Mouse (Mus musculus) kidney, postnatal 10 days (tissue): Measurements from ENCODE around the gene Yars.

ENCODE experiments used
- DNase-seq: peaks from one replicate; pipeline ENCODE4 v3.0.0; 2021; ENCODE audit warnings: mixed read lengths

Gene Yars

DNA sequence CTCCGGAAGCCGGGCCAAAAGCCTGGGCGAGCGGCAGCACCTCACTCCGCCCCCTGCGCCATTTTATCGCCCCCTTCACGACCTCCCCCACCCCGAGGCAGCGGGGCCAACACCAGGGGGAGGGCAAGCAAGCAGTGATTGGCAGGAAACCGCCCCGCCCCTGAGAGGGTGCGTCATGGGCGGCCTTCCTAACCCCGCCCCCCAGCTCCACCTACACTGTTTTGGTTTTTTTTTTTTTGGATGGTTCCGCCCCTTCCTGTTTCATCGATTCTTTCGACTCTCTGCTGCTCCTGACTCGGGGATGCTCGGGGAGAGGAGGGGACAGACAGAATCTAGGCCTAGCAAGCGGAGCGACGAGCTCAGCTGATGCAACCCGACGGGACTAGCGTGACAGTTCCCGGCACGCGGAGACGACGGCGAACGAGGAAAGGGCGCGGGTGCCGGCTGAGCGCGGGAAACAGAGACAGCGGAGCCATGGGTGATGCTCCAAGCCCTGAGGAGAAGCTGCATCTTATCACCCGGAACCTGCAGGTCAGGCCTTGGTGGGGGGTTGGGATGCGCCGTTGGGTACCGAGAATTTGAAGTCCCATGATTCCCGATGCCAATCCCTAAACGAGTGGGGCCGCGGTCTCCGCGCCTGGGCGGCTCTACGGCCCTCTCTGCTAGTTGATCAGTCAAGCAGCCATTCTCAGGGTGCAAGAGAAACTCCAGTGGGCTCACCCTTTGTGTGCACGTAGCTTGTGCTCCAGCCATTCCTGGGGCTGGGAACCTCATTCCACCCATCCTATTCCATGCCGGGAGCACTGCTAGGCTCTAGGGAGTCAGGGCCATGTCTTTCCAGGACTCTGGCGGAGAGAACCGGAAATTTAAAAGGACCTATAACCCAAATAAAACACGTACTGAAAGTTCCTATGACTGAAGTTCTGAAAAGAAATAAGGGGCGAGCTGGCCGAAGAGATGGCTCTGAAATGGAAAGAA is at the start of gene Yars, which contains the start of gene S100pbp:
Yars (plus strand) TSS at position 219 of the 978 bp plus-strand sequence.
S100pbp (minus strand) TSS at position 186 of the 978 bp plus-strand sequence.
- DNase-seq = peak; percentile 99

DNA sequence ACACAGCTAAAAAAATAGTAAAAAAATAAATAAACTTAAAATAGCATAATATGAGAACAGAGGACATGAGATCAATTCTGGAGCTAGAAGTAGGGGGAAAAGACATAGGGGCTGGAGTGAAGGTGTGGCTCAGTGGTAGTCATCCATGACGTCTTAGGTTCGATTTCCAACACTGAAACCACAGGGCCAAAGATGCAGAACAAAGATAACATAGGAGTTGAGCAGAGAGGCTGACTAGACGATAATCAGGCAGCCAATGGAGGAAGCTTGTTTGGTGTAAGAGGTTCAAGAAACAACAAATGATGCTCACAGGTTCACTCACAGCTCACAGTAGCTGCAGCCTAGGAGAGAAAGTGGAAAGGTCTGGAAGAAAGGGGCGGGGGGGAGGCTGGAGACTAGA is 48.8 kb upstream of the Yars start:
- DNase-seq = no peak

DNA sequence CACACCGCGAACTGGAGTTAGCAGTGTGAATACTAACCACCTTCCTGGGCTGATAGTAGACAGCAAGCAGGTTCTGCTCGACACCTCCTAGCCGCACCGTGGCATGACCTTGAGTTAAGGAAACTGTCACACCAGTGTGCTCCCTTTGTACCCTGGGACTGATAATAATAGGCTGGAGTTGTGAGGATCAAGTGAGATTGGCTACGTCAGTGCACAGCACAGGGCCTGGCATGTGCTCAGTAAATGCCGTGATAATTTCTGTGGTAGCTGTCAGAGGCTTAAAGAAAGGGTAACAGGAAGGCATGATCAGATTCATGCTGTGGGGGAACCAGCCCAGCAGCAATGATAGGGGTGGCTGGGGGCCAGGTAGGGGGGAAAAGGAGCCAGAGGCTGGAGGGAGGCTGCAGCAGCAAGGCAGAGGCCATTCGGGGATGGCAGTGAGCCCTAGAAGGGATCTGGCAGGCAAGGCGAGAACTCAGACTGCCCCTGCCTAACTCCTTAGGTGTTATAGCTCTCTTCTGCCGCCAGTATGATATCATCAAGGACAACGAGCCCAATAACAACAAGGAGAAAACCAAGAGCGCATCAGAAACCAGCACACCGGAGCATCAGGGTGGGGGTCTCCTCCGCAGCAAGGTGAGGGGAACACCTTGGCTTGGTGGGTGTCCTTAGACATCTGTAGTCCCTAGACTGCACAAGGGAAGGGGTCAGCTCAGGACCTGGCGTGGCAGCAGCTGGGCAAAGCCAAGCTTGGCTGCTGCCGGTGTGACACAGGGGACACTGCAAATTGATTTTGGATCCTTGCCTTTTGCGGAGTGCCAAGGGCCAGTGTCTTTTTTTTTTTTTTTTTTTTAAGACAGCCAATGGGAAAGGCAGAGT is 47.8 kb upstream of the Yars start:
- DNase-seq = no peak

DNA sequence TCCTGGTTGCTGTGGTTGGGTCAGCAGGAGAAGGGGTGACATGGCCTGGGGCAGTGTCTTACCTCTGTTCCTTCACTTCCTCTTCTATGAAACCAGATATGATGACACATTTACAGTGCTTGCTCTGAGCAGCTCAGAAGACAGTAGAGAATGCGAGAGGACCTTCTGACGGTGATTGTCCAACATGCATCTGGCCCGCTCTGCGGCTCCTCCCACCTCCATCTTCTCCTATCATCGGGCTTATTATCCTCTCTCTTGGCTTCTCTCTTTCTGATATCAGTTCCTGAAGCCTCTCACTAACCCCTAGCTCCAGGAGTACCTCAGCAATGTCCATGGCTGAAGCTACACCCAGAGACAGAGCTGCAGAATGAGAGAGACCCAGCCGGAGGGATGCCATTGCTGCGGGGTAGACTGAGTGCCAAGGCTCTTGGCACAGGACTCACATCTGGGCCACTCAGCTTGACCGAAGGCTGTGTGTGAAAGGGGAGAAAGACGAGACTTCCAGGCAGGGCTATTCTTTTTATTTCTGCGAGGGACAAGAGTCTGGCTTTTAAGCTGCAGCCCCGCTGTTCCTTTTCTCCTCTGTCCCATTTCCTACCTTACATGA is 47.0 kb upstream of the Yars start:
- DNase-seq = no peak

DNA sequence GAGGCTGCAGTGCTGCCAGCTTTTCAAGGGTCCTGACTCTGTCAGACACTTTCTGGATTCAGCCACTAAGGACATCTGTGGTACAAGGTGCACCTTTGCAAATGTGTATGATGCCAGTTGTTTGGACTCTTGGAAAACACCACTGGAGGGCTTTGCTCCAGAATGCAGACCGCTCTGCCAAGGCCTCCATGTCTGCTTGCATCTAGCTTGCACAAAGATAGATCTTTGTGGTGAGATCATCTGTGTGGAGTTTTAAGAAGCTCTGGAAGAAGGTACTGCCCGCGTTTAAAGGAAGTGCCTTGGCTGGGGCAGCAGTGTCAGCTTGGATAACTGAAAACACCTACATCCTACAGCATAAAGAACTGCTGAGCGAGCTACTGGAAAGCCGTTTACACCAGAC is 46.1 kb upstream of the Yars start:
- no peak for DNase-seq

DNA sequence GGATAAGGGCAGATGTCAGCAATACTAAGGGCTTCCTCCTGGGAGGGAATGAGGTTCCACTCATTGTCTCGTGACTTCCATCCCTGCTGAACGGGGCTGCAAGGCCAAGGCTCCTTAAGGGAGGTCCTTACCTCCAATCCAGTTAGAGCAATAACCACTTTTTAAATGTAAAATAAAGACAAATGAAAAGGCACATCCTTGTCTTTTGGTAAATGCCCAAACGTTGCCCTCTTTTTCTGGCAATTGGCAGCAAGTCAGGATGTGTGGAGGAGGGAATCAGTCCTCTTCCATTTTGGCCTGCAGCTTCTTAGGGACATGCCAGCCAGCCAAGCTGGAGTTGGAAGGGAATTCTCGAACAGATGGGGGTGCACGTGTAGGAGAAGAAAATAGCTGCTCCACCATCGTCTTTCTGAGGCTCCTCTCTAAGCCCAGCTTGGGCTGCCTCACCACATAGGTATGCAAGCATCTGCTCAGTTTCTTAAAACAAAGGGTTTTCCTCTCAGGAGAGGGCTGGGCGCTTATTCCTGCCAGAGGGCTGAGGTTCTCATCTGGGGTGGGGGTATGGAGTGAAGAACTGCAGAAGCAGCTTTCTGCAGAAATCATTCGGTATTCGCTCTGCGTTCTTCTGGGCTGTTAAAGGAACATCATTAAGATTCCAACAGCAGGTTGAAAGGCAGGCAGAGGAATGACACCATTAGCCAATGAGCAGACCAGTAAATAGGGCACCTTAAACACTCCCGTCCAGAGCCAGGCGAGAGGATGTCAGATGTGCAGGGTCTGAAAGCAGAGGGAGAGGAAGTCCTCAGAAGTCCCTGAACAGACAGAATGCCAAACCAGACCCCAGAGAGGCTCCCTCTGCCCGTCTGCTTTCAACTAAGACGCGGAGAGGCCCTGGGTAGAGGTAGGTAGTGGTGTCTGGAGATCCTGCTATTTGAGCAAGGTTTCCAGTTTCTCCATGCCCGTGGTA is 44.9 kb upstream of the Yars start:
- DNase-seq = no peak

DNA sequence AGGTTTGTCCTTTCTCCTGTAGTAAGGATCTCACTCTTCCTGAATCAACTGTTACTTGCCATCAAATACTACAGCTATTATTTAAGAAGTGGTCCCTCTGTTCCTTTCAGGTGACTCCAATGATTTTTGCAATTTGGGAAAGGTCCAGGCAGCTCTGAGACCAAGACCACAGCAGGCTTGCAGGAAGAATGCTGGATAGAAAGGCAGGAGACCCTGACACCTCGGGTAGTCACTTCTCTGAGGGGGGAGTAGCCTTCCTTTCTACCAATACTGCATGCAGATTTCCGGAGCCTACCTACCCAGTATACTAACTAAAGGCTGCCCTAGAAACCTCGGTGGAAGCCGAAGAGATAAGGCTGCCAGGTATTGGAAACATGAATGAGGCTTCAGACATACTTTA is 44.1 kb upstream of the Yars start:
- no peak for DNase-seq

DNA sequence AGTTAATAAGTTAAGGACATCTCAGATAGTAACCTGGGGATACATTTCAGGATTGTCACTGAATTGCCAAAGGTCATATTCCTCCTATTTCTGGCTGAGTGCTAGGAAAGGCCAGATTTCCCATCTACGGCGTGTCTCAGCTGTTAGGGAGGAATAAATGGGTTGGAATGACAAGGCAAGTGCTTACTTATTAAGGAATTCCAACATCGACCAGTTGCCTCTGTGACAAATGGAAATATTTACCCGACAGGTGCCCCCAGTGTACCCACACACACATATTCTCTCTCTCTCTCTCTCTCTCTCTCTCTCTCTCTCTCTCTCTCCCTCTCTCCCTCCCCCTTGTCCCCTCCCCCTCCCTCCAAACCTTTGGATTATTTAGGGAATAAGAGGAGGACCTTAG is 43.6 kb upstream of the Yars start:
- DNase-seq = no peak

DNA sequence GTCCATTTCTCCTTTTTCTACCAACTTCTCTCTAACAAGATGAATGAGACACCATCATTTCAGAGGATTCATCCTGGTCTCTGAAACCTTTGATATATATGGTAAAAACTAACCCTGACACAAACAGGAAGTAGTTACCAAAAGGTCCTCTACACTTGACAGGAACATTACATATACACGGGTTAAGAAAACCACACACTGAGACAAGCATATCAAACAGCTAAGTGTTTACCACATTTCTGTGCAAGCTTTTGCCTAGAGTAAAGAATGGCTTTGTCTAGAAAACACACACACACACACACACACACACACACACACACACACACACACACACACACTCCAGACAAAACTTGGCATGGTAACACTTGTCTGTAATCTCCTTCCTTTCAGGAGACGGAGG is 43.2 kb upstream of the Yars start:
- no peak for DNase-seq

DNA sequence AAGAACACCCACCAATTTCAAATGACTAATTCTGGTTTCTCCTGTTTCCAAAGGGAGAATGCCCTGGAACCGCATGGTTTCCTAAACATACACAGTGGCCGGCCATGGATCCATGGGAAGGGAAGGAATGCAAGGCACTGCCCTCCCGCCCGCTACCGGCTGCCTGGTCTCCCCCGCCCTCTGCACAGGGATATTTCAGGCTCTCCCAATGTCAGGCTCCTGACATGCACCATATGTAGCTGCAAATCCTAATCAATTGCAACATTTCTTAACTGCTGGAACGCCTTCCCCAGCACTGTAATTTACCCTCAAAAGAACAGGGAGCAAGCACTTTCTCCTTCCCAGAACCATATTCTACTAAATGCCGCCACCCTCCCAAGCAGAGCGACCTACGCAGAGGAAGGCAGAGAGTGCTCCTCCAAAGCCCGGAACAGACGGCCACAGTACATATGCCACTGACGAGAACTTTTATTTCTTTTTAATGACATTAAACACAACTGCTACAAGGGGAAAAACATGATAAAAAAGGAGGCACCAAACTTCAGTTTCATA is 41.9 kb upstream of the Yars start:
- DNase-seq = no peak

DNA sequence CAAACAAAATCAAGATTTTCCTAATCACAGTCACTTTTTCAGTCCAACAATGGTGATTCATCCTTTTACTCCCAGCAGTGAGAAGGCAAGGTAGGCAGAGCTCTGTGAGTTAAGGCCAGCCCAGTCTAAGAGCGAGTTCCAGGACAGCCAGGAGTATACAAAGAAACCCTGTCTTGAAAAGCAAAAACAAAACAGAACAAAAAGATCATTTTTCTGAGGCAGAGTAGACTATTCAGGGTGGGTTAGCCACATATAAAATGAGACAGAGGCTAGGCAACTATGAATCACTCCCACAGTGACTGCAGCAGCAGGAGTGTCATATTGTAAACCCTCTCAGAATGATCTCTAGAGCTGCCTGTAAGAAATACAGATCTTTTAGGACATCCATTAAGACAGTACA is 40.2 kb upstream of the Yars start:
- DNase-seq = no peak

DNA sequence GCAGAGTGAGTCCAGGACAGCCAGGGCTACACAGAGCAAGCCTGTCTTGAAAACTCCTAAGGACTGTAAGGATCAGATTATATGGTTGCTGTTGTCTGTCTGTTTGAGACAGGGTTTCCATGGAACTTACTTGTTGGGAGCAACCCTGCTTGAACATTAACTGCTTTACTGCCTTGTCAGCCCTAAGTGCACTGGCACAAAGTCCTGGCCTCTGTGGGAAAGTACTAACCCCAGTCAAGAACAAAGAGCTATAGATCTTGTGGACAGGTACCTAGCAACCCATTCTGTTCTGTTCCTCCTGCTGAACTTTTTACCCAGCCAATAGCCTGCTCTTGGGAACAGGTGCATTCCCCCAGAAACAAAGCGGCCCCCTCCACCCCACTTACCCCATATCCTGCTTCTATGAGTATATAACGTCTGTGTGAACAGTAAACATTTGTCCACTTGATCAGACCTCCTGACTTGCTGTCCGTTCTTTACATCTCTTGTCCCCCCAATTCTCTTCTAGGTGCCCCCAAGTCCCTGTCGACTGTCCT is 38.2 kb upstream of the Yars start:
- no peak for DNase-seq

DNA sequence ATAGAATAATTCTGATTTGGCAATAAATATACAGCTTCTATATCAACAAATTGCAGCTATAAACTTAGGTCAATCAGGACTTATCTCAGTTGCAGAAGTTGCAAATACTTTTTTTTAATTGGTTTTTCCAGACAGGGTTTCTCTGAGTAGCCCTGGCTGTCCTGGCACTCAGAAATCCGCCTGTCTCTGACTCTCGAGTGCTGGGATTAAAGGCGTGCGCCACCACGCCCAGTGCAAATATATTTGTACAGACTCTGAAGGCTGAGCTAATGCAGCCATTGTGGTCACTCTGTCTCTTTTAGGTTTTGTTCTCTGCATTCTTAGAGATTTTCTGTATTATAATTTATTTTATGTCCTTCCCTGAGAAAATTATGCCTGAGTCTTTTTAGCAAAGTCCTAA is 32.0 kb upstream of the Yars start:
- DNase-seq = no peak

DNA sequence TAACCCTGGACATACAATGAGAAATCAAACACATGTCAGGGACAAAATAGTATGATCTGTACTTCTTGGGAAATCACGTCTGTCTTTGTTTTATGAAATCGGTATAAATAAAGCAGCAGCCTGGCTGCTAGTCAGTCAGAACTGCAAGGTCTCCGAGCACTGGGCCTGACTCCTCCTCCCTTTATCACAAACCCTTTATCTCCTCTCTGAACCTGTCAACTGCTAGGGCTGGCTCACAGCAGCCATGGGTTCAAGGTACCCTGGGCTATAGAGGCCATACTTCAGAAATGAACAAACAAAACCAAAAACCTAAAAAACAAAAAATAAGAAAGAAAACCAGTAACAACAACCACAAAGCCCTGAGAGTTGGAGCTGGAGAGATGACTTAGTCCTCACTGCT is 31.0 kb upstream of the Yars start:
- DNase-seq = no peak

DNA sequence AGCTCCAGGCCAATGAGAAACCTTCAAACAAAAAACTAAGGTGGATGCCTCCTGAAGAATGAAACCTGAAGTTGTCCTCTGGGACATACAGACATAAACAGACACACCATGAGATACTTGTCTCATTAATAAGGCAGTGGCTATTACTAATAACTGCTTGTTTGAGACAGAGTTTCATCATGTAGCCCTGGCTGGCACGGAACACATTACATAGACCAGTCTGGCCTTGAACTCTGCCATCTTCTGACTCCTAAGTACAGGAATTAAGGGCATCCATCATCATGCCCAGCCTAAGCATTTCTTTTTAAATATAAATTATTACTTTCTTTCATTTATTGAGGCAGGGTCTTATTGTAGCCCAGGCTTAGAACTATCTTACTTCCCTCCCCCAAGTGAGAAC is 28.5 kb upstream of the Yars start:
- DNase-seq = no peak

DNA sequence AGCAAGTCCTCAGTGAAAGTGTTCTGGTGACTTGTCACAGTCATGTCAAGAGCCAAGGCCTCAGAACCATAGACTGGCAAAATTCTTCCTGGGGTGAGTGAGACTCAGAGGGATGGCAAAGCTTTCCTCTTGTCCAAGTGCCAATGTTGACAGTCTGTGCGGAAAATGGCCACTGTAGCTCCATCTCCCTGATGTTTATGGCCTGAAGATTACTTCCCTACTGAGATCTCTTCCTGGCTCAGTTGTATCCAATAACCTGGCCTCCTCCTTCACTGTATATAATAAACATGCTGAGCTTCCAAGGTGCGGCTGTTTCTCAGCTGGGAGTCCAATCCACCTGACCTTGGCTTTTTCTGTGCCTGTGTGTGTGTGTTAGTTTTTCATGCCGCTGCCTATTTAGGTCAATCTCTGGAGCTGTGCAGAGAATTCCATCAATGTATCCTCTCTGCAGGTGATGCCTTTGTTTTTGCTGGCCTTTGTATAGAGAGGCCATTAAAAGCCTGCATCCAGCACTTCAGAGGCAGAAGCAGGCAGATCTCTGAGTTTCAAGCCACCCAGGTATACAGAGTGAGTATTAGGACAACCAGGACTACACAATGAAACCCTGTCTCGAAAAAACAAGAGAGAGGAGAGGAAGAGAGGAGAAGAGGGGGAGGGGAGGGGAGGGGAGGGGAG is 27.8 kb upstream of the Yars start:
- DNase-seq = no peak

DNA sequence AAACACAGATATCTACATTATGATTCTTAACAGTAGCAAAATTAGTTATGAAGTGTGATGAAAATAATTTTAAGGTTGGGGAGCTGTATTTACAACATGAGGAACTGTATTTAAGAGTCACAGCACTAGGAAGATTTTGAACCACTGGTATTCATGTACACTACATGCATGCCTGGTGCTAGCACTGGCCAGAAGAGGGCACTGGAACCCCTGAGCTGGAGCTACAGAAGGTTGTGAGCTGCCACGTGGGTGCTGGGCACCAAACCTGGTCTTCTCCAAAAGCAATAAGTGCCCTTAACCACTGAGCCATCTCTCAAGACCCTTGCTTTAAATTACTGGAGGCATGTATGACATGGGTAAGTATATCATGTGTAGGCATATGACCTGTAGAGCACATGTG is 17.0 kb upstream of the Yars start:
- DNase-seq = no peak

DNA sequence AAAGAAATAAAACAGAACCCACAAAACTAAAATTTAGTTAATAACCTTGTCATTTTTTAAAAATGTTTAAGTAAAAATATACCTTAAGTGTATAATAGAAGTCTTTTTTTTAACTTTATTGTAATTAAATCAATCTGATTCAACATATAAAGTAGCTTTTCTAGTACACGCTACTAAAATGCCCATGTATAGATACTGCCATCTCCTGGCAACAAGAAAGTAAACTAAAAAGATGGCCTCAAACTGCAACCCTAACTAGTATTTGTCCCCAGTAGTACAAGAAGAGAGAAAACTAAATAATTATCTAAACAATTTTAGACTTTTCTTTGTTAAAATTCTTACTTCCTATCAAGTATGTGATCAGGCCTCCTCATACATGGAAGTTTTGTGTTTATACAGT is 10.0 kb upstream of the Yars start:
- DNase-seq = no peak

DNA sequence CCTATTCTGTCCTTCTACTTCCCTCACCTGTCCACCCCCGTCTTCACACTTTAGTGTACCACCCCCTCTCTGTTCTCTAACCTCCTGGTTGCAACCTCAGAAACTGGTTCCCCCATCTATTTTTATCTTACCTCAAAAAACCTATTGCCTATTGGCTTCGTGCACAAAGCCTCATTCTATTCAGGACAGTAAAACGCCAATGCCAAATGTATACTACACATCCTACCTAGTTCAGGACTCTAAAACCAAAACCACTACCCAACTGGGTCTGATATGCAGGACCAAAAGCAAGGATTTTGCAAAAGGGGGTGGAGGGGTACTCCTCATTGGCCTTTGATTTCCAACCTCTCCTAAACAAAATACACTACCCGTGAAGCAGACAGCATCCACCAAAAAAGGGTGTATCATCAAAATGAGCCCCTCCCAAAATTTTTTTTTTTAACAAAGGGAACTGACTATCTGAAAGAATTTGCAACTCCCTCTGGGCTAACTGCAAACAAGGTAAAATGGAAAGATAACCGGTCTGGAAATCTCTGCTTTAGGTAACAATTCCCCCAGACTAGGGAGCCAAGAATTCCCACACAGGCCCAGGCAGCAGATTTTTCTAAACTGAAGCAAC is 1.4 kb upstream of the Yars start:
- DNase-seq = no peak

DNA sequence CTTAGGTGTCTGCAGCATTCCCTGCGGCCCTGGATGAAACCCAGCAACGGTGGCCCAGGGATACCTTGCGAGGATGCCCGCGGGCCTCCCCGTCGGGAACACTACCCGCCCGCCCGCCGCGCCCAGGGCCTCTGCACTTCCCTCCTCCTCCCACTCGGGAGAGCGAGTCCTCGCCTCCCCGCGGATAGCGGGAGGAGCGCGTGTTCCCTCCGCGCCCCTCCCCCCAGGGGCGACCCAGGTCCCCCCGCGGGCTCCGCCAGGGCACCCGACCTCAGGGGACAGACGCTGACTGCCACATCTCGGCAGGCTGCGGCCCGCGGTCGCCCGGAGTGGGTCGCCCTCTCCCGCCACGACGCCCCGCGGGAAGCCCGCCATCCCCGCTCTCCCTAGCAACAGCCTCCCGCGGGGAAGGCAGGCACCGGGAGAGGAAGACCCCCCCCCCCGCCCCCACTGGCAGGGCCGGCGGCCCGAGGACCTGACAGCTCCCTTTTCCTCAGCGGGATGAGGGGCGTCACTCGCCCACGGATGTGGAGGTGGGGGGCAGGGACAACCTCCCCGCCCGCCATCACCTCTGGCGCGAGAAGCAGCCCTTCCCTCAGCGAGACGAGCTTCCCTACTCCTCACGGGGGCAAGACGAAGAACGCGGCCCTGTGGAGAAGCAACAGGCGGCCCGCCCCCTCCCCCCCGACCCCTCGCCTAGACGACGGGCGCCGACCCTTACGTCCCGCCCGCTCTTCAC is 588 bp upstream of the Yars start:
- peak; percentile 74 for DNase-seq
